Mouse (Mus musculus) limb, embryonic 14.5 days (tissue): ENCODE data around the gene Mki67. TPM values are rescaled to one million over a fixed set of nuclear protein-coding genes. Genes with fewer than 3 reads are reported as not detected.

Experiments used
- ATAC-seq: fragments of 200-750 bp; cut with Nextera tagmentation; 2 replicates; pipeline ENCODE4 v1.8.0; 2017; ENCODE audit warnings: low read depth, moderate number of reproducible peaks, moderate TSS enrichment; ENCODE audit not compliant: low FRiP score
- DNase-seq: peaks from one replicate; pipeline ENCODE4 v3.0.0-alpha.2; 2015; ENCODE audit warnings: low spot score
- H3K27ac ChIP-seq: fragments of 300-500 bp; sonication (generic); replicated peaks from 2 replicates; pipeline ENCODE4 v1.5.1; 2014; ENCODE audit warnings: low read depth, mild to moderate bottlenecking, low read length, moderate library complexity, mixed read lengths
- H3K27me3 ChIP-seq: fragments of 300-500 bp; sonication (generic); 2 replicates; pipeline ENCODE4 v1.6.1; 2014; ENCODE audit warnings: low read length, mixed read lengths; ENCODE audit not compliant: control insufficient read depth, insufficient read depth
- H3K36me3 ChIP-seq: fragments of 300-500 bp; sonication (generic); 2 replicates; pipeline ENCODE4 v1.6.1; 2014; ENCODE audit warnings: mild to moderate bottlenecking, low read length, moderate library complexity, mixed read lengths; ENCODE audit not compliant: control insufficient read depth, insufficient read depth
- H3K4me1 ChIP-seq: fragments of 300-500 bp; sonication (generic); 2 replicates; pipeline ENCODE4 v1.6.1; 2014; ENCODE audit warnings: antibody characterized with exemption, low read length, mixed read lengths; ENCODE audit not compliant: control insufficient read depth, insufficient read depth
- H3K4me2 ChIP-seq: fragments of 300-500 bp; sonication (generic); replicated peaks from 2 replicates; pipeline ENCODE4 v1.6.1; 2014; ENCODE audit warnings: low read depth, mild to moderate bottlenecking, low read length, moderate library complexity; ENCODE audit not compliant: severe bottlenecking
- H3K4me3 ChIP-seq: fragments of 300-500 bp; sonication (generic); replicated peaks from 2 replicates; pipeline ENCODE4 v1.5.1; 2014; ENCODE audit warnings: low read length
- H3K9ac ChIP-seq: fragments of 300-500 bp; sonication (generic); 2 replicates; pipeline ENCODE4 v1.6.1; 2014; ENCODE audit warnings: mild to moderate bottlenecking, low read depth, low read length, moderate library complexity; ENCODE audit not compliant: severe bottlenecking
- H3K9me3 ChIP-seq: fragments of 300-500 bp; sonication (generic); 2 replicates; pipeline ENCODE4 v1.6.1; 2016; ENCODE audit warnings: low read length; ENCODE audit not compliant: control insufficient read depth
- POLR2A ChIP-seq: fragments of 200-500 bp; IDR thresholded peaks from 2 replicates; pipeline ENCODE4 v1.8.0; 2012; ENCODE audit warnings: inconsistent platforms, mild to moderate bottlenecking, moderate library complexity, borderline replicate concordance; ENCODE audit not compliant: insufficient read depth, insufficient read length; ENCODE audit errors: extremely low read depth
- WGBS: fragments of 180-500 bp; shearing (Covaris S2); extraction: QIAGEN DNeasy Blood & Tissue Kit; methylation state at CpG from one replicate; pipeline ENCODE4 v1.1.7; 2014; 5-methylcytosine and 5-hydroxymethylcytosine counted together
- polyA plus RNA-seq, 2 experiments: library from polyadenylated mRNA; depleted of rRNA in 1 of 2; stranded (reverse) in 1 of 2; unstranded in 1 of 2; fragments of >200 nt; fragmentation: Nextera tagmentation in 1 of 2; extraction: Ambion mirVana in 1 of 2; gene quantifications; 2 replicates each; pipeline versions ENCODE4 v1.2.1 to v1.2.3; 2012 to 2014

The Mki67 gene
- polyA plus RNA-seq, 2 experiments = 43.1 to 47.7 TPM

- DNase-seq = no peak
- WGBS = 80% methylated on average over 8 of the region's 8 CpGs
- Histone ChIP-seq H3K4me1 (0 out of 2 replicates have a peak, but pooled peaks cover 6% of the 10 kb centered on the region), H3K36me3 (no peaks in the 10 kb centered on the region), H3K4me2 (no peak overlapping the region), H3K27ac (no peak overlapping the region), H3K27me3 (no peaks in the 10 kb centered on the region), H3K9me3 (0 out of 2 replicates have a peak, but pooled peaks cover 3% of the 10 kb centered on the region), H3K9ac (no peak overlapping the region), H3K4me3 (no peak overlapping the region)
- no peak for TF ChIP-seq POLR2A
- no peak for ATAC-seq
These were observed 67.3 kb downstream of the Mki67 start for GRCm38 (mm10) chr7:135648821-135649220.

DNA sequence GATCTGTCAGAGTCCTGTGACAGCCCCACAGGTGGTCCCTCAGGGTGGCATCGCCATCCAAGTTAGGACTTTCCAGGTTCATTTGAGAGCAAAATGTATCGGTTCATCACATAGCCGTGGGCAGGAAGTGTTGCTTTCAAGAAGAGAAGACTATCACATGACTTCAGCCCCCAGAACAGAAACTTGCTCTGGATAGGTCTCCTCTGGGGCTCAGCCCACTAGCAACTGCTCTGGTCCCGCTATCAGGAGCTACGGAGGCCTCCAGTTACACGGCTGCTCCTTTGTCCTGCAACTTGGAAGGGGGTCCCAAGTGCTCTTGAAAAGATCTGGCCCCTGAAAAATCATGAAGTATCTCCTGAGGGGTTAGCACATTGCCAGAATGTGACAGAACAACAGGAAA lies 69.2 kb downstream of the Mki67 start:
- TF ChIP-seq POLR2A = no peak
- no peak for ATAC-seq
- Histone ChIP-seq H3K27ac (no peak overlapping the region), H3K4me1 (no peaks in the 10 kb centered on the region), H3K27me3 (no peaks in the 10 kb centered on the region), H3K4me2 (no peak overlapping the region), H3K9me3 (0 out of 2 replicates have a peak, but pooled peaks cover 3% of the 10 kb centered on the region), H3K36me3 (no peaks in the 10 kb centered on the region), H3K4me3 (no peak overlapping the region), H3K9ac (no peak overlapping the region)
- WGBS = 67% methylated on average over 6 of the region's 6 CpGs
- no peak for DNase-seq

DNA sequence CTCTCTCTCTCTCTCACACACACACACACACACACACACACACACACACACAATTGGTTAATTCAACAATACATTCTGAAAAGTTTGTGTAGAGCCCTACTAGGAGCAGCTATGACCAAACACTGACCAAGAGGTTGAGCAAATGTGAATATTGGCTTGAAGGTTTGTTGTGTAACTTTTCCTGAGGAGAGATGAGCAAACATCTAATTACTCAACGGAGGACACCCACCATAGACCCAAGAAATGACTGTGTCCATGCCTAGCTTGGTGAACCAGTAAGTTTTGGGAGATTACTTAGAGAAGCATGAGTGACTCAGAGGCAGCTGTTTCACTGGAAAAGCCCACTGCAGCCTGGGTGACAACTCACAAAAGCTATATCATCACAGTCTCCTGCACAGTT lies 71.7 kb downstream of the Mki67 start:
- Histone ChIP-seq H3K4me1 (no peaks in the 10 kb centered on the region), H3K27ac (no peak overlapping the region), H3K4me3 (no peak overlapping the region), H3K9ac (no peak overlapping the region), H3K36me3 (no peaks in the 10 kb centered on the region), H3K9me3 (0 out of 2 replicates have a peak, but pooled peaks cover 3% of the 10 kb centered on the region), H3K27me3 (no peaks in the 10 kb centered on the region), H3K4me2 (no peak overlapping the region)
- ATAC-seq (no peak), DNase-seq (no peak)
- TF ChIP-seq POLR2A = no peak
- WGBS = 84% methylated on average over 1 of the region's 1 CpGs

- Histone ChIP-seq H3K9ac (no peak overlapping the region), H3K4me1 (0 out of 2 replicates have a peak, but pooled peaks cover 3% of the 10 kb centered on the region), H3K27me3 (no peaks in the 10 kb centered on the region), H3K9me3 (no peaks in the 10 kb centered on the region), H3K4me3 (no peak overlapping the region), H3K4me2 (no peak overlapping the region), H3K36me3 (no peaks in the 10 kb centered on the region), H3K27ac (no peak overlapping the region)
- peak; percentile 67 for DNase-seq
- peak; percentile 55 for ATAC-seq
- 51% methylated on average over 14 of the region's 14 CpGs for WGBS
- TF ChIP-seq POLR2A = no peak
These were observed 74.3 kb downstream of the Mki67 start for GRCm38 (mm10) chr7:135641698-135642507.

Other genes with a start within 250 kb of the Mki67 start
- 0.03 TPM in 1 of 2 replicates, not detected in the other for gene Clrn3, start 187.7 kb downstream of the Mki67 start, polyA plus RNA-seq (2012; rRNA removed)
- not detected in 2 replicates for gene Clrn3, start 187.7 kb downstream of the Mki67 start, polyA plus RNA-seq (2014; fragmentation: Nextera tagmentation; extraction: Ambion mirVana)
- gene Ptpre, start 178.9 kb downstream of the Mki67 start, polyA plus RNA-seq (2012; rRNA removed) = 3.0 and 3.2 TPM in 2 replicates
- gene Ptpre, start 178.9 kb downstream of the Mki67 start, polyA plus RNA-seq (2014; fragmentation: Nextera tagmentation; extraction: Ambion mirVana) = 3.6 and 4.1 TPM in 2 replicates